Mouse (Mus musculus) kidney, embryonic 16.5 days (tissue): ENCODE measurements around the gene Hamp. TPM values are rescaled to one million over a fixed set of nuclear protein-coding genes. Genes with fewer than 3 reads are reported as not detected.

Source experiments
- polyA plus RNA-seq: library from polyadenylated mRNA; unstranded; fragments of >200 nt; fragmentation: Nextera tagmentation; extraction: Ambion mirVana; gene quantifications from 2 replicates; pipeline ENCODE4 v1.2.1, GENCODE M21; 2015

Gene Hamp
- polyA plus RNA-seq, 1 experiment from 2014 or later = not detected

Other genes with a start within 250 kb of the Hamp start
- gene 2200002J24Rik, start 245.1 kb downstream of the Hamp start, polyA plus RNA-seq = 0.40 and 0.51 TPM in 2 replicates
- 2.1 and 3.2 TPM in 2 replicates for gene Atp4a, start 231.8 kb downstream of the Hamp start, polyA plus RNA-seq
- gene Tmem147, start 214.5 kb downstream of the Hamp start, polyA plus RNA-seq = 209 and 225 TPM in 2 replicates
- 0.21 and 0.45 TPM in 2 replicates for gene Gapdhs, start 200.4 kb downstream of the Hamp start, polyA plus RNA-seq
- gene Sbsn, start 192.6 kb downstream of the Hamp start, polyA plus RNA-seq = 1.7 and 2.3 TPM in 2 replicates
- gene Dmkn, start 180.3 kb downstream of the Hamp start, polyA plus RNA-seq = 0.89 and 1.2 TPM in 2 replicates
- gene Krtdap, start 156.1 kb downstream of the Hamp start, polyA plus RNA-seq = 1.0 and 1.5 TPM in 2 replicates
- gene Ffar2, start 120.3 kb downstream of the Hamp start, polyA plus RNA-seq = 0.28 and 0.30 TPM in 2 replicates
- gene Ffar3, start 87.9 kb downstream of the Hamp start, polyA plus RNA-seq = 0.12 and 0.24 TPM in 2 replicates
- gene Ffar1, start 82.5 kb downstream of the Hamp start, polyA plus RNA-seq = not detected in 2 replicates
- gene Cd22, start 63.7 kb downstream of the Hamp start, polyA plus RNA-seq = 0.19 and 0.29 TPM in 2 replicates
- 0.59 and 0.74 TPM in 2 replicates for gene Mag, start 29.2 kb downstream of the Hamp start, polyA plus RNA-seq
- gene Hamp2, start 19.4 kb downstream of the Hamp start, polyA plus RNA-seq = not detected in 2 replicates
- 19.8 and 25.3 TPM in 2 replicates for gene Usf2, start 12.8 kb upstream of the Hamp start, polyA plus RNA-seq
- 72.5 and 73.5 TPM in 2 replicates for gene Lsr, start 29.4 kb upstream of the Hamp start, polyA plus RNA-seq
- 8.0 and 9.0 TPM in 2 replicates for gene Fam187b, start 29.8 kb upstream of the Hamp start, polyA plus RNA-seq
- gene Fxyd5, start 98.4 kb upstream of the Hamp start, polyA plus RNA-seq = 32.6 and 34.0 TPM in 2 replicates
- 11.1 and 11.4 TPM in 2 replicates for gene Fxyd7, start 107.4 kb upstream of the Hamp start, polyA plus RNA-seq
- 45.7 and 48.3 TPM in 2 replicates for gene Fxyd1, start 113.2 kb upstream of the Hamp start, polyA plus RNA-seq
- gene Lgi4, start 115.3 kb upstream of the Hamp start, polyA plus RNA-seq = 0.32 and 0.33 TPM in 2 replicates
- 15.0 and 19.0 TPM in 2 replicates for gene Fxyd3, start 132.7 kb upstream of the Hamp start, polyA plus RNA-seq
- gene Hpn, start 171.3 kb upstream of the Hamp start, polyA plus RNA-seq = 72.9 and 77.0 TPM in 2 replicates
- gene Scn1b, start 183.0 kb upstream of the Hamp start, polyA plus RNA-seq = 1.4 and 1.8 TPM in 2 replicates
- 73.3 and 73.4 TPM in 2 replicates for gene Gramd1a, start 211.9 kb upstream of the Hamp start, polyA plus RNA-seq